Mouse (Mus musculus): ENCODE data around the gene Ralgps1.

Gene Ralgps1

GRCm38 (mm10) chr2:33319934-33320333 is 51.4 kb downstream of the Ralgps1 start:
- no peak for DNase-seq

GRCm38 (mm10) chr2:33319455-33319854 is 51.8 kb downstream of the Ralgps1 start:
- no peak for DNase-seq

DNA sequence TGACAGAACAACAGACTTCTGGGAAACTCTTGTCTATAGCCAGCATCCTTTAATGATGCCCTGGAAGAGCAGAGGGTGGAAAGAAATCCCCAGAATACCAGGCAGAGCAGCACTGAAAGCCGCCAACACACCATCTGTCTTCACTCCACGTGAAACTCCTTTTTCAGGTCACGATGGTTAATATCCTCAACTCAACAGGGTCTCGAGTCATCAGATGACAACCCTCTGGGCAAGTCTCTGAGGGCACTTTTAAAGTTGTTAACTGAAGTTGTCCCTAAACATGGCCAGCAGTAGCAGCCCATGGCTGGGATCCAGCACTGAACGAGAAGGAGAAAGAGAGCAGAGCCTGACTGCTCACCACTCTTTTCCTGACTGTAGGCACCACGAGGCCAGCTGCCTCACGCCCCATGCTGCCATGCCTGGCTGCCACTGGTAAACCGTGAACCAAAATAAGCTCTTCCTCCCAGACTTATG is 52.8 kb downstream of the Ralgps1 start:
- DNase-seq: no peak

DNA sequence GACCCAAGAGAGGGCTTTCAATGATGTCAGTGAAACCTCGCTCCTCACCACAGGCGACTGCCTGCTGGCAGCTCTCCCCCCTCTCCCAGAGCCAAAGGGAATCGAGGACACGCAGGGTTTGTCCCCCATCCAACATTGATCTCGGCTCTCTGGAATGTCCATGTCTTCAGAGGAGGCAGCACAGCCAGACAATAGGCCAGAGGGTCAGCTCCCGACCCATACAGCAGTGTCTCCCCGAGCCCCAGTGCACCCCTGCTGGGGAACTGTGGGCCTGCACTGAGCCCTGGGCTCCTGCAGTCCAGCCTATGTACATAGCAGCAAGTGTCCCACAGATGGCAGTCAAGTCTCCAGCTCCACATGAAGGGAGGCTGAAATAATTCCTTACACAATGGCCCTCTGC is 54.8 kb downstream of the Ralgps1 start:
- DNase-seq: peak; percentile 75

- DNase-seq: no peak
Measured at GRCm38 (mm10) chr2:33316063-33316405, 55.3 kb downstream of the Ralgps1 start.

DNA sequence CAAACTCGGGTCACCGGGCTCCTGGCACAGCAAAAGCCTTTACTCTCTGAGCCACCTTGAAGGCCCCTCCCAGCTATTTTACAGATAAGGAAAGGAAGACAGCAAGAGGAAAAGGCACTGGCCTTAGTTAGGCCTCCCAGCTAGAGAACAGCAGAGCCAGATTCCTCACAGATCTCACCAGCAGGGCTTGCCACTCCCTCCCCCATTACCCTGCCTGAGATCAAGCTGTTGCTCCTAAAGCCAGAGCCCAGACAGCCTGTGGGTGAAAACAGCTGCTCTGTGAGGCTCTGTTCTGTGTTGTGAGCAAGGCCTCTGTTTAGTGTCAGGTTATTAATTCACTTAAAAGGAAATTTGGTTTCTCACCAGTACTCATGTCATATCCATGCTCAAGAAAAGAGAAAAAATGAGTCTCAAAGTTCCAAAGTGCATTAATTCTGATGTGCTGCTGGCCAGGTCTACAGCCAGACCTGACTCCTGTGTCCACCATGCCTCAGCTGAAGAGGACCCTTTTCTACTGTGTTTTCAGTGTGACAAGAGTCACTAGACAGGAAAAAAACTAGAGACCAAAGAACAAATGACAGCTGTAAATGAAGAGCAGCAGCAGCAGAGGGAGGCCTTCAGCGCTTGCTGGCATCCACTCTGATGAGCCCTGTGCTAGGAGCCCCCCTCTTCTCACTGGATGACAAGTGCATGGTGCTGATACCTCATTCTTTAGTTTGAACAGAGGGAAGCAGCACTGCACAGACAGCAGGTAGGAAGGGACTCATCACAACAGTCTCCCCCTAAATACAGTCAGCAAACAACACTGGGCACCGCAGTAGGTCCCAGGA is 55.8 kb downstream of the Ralgps1 start:
- peak; percentile 12 for DNase-seq

DNA sequence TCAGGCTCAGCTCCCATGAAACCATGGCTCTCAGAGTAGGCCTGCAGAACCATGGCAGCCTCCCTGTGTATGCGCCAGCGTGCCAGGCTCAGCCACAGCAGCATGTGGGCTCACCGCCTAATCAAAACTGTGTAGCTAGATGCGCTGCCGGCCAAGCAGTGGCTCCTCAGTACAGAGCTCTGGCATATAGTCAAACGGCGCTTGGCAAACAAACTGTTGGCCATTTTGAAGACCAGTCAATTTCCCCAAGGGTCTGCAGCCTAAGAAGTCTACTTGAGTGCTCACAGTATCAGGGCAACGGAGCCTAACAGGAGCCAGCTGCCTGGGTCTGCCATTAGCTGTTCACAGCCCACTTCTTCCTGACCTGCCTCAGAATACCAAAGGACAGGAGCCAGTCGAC is 61.9 kb downstream of the Ralgps1 start:
- peak; percentile 28 for DNase-seq

GRCm38 (mm10) chr2:33306565-33306964 is 64.7 kb downstream of the Ralgps1 start:
- no peak for DNase-seq

- no peak for DNase-seq
Measured at GRCm38 (mm10) chr2:33303416-33303947, 67.8 kb downstream of the Ralgps1 start.

GRCm38 (mm10) chr2:33302828-33303227 is 68.5 kb downstream of the Ralgps1 start:
- no peak for DNase-seq

- no peak for DNase-seq
Measured at GRCm38 (mm10) chr2:33302405-33302804, 68.9 kb downstream of the Ralgps1 start.

DNA sequence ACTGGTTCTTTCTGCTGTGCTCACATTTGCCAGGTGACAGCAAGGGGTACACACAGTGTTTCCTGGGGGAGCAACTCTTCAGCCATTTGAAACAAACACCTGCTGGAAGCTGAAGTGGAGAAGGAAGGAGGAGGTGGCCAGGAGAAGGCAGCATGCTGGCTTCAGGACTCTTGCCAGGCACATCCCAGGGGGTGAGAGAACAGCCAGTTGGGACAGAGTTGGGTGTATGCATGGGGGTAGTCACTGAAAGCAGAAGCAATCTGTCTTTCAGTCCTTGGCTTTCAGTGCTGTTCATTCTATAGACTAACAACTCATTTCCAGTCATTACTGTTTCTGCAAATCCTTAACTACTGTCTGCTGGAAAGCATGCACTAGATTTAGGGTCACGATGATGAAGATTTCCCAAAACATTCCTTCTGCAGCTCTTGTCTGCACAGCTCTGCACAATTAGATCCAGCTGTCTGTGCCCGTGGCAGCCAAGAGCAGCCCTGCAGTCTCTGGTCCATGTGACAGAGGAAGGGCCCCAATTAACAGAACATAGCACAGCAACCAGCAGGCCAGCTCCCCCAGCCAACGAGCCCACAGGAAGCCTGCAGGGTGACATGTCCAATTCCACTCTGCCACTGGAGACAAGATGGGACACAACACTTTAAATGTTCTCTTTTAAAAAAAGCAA is 70.8 kb downstream of the Ralgps1 start:
- no peak for DNase-seq

GRCm38 (mm10) chr2:33298928-33299327 is 72.4 kb downstream of the Ralgps1 start:
- DNase-seq: no peak

DNA sequence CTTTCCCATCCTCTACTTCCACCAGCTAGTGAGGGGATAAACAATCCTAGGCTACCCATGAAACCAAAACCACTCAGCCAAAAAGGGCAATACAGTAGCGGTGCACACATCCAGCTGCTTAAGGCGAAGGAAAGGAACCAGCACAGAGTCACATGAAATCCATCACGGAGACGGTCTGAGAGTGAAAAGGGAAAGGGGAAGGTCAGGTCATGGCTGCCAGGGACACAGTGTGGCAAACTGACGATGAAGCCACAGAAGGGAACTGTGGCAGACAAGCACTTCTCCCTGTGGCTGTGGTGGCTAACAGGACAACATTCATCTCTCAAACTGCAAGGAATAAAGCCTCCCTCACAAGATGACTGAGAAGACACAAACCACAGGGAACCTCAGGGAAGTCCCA is 76.2 kb downstream of the Ralgps1 start:
- DNase-seq: no peak

GRCm38 (mm10) chr2:33292057-33292456 is 79.2 kb downstream of the Ralgps1 start:
- no peak for DNase-seq

DNA sequence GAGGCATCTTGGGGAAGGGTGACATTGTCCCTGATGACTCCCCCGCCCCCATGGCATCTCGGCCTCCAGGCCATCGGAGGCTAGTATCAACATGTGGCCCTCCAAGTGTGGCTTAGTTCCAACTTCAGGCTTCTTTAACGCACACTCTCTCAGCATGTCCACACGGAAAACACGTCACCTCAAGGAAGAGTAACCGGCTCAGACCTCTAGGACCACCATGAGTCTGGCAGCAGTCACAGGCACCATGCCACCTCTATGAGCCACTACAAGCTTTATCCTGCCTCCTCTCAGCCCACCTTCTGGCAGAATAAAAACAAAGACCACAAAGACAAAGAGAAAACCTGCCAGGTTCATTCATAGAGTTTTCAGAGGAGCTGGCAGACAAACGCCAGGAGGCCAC is 80.8 kb downstream of the Ralgps1 start:
- no peak for DNase-seq

DNA sequence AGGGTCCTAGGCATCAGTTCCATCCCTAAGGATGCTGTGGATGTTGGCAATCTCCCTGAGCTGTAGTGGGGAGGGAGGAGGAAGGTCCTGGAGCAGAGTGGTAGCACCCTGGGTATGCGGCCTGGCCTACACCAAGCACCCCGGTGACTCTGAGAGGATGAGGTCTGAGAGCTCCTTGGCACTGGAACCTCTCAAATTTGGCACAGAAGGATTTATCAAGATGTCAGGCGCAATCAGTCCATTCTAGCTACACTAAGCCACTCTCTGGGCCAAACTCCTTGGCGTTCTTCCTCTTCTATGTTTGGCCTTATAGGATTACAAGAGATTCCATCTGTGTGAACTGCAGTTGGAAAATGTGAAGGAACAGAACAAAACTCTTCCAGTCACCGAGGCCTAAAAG is 82.4 kb downstream of the Ralgps1 start:
- DNase-seq: no peak

DNA sequence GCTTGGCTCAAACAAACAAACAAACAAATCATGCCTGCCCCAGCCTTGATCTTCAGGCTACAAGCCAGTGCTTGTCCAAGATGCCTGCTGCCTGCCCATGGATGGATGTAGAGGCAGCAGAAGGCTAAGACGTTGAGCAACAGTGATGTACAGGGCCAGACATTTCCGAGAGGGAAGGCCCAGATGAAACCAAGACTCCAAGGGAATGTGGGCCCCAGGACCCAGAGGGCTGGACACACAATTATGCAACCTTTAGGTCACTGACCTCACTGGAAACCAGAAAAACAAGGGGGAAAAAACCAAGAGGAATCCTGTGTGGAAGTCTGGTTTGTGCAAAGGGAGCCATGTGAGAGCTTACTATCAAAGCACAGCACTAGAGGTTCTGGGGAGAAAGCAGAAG is 87.6 kb downstream of the Ralgps1 start:
- DNase-seq: peak; percentile 32

DNA sequence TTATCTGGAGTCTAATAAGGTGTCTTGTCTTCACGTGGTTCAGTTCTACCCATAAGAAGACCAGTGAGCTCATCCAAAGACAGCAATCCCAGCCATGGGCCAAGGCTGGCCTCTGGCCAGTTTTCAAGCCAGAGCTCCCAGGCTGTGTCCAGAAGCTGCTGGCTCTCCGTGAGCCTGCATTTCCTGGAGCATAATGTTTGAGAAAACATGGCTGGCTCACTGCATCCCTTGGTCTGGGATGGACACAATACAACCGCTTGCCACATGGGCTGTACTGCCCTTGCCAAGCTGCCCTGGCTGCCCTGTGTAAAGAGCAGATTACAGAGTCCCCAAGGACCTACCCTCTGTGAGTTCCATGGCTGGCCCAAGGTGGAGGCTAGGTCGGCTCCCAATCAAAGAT is 88.4 kb downstream of the Ralgps1 start:
- peak; percentile 22 for DNase-seq

DNA sequence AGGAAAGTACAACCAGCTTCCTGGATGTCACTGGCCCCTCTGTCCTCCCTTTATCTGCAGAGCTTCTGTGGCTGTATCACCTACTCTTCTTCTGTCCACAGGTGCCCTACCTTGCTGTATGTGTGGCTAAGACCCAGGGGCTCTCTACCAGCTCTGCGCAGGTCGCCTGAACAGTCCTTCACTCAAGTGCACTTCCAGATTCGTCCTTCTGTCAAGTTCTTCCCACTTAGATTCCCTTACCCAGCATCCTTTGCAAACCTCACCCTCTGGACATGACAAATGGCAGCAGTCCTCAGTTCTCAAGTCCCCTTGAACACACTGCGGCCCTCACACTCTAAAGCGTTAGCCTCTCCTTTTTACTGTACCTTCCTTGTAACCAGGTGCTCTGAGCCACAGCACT is 89.5 kb downstream of the Ralgps1 start:
- DNase-seq: no peak

- no peak for DNase-seq
Measured at GRCm38 (mm10) chr2:33280525-33280924, 90.8 kb downstream of the Ralgps1 start.

- DNase-seq: no peak
Measured at GRCm38 (mm10) chr2:33279758-33280157, 91.5 kb downstream of the Ralgps1 start.

DNA sequence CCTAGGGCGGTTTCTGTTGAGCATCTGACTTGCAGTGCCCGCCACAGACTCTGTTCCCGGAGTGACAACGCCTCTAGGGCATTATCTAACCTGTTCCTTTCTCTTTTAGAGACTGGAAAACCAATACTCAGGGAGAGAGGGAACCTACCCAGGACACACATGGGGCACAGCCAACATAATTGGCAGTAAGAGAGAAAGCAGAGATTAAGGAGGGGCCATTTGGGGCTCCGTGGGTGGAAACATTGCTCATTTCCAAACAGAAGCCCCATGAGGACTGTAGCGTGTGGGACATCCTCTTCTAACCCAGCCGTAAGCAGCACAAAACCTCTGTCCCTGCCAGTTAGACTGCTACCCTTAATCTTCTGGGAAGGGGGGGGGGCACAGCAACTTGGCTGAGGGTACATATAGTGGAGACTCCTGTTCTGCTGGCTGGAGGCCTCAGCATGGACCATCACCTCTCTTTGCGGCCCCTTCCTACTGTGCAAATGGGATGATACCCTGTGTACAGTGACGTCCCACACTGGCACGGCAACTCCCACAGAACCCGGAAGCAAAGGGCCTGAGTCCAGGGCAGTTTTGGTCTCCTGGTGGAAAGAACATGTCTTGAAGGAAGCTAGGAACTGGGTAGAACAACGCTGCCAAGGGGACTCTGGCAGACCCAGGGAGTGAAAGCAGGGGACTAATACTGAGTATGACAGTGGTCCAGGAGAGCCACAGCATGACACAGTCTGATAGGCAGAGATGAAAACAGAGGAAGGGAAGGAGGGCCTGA is 96.4 kb downstream of the Ralgps1 start:
- no peak for DNase-seq
